Mouse (Mus musculus) midbrain, postnatal 0 days (tissue): ENCODE results near the gene Aph1c. TPM values are rescaled to one million over a fixed set of nuclear protein-coding genes. Genes with fewer than 3 reads are reported as not detected.
A peak's percentile ranks its signal among the peaks of the same experiment; 100 is the strongest.

ENCODE experiments used
- ATAC-seq: fragments of 200-750 bp; cut with Nextera tagmentation; 2 replicates; pipeline ENCODE4 v1.8.0; 2017; ENCODE audit warnings: moderate number of reproducible peaks, mild to moderate bottlenecking, moderate TSS enrichment, moderate library complexity; ENCODE audit not compliant: low FRiP score
- DNase-seq: peaks from one replicate; pipeline ENCODE4 v3.0.0-alpha.2; 2015; ENCODE audit warnings: low spot score
- H3K27ac ChIP-seq: fragments of 300-500 bp; sonication (generic); 2 replicates; pipeline ENCODE4 v1.5.1; 2014; ENCODE audit warnings: low read depth, mild to moderate bottlenecking, low read length, mixed read lengths
- H3K27me3 ChIP-seq: fragments of 300-500 bp; sonication (generic); 2 replicates; pipeline ENCODE4 v1.6.1; 2014; ENCODE audit warnings: low read length, control low read depth, mixed read lengths; ENCODE audit not compliant: insufficient read depth
- H3K36me3 ChIP-seq: fragments of 300-500 bp; sonication (generic); 2 replicates; pipeline ENCODE4 v1.6.1; 2014; ENCODE audit warnings: low read length, control low read depth, mixed read lengths; ENCODE audit not compliant: insufficient read depth
- H3K4me1 ChIP-seq: fragments of 300-500 bp; sonication (generic); 2 replicates; pipeline ENCODE4 v1.6.1; 2014; ENCODE audit warnings: mild to moderate bottlenecking, control low read depth, antibody characterized with exemption, low read length, mixed read lengths; ENCODE audit not compliant: insufficient read depth
- H3K4me2 ChIP-seq: fragments of 300-500 bp; sonication (generic); 2 replicates; pipeline ENCODE4 v1.6.1; 2014; ENCODE audit warnings: low read depth, mild to moderate bottlenecking, low read length, mixed read lengths; ENCODE audit not compliant: poor library complexity, severe bottlenecking
- H3K4me3 ChIP-seq: fragments of 300-500 bp; sonication (generic); 2 replicates; pipeline ENCODE4 v1.5.1; 2014; ENCODE audit warnings: low read depth, mild to moderate bottlenecking, low read length, moderate library complexity
- H3K9ac ChIP-seq: fragments of 300-500 bp; sonication (generic); replicated peaks from 2 replicates; pipeline ENCODE4 v1.6.1; 2014; ENCODE audit warnings: mild to moderate bottlenecking, low read length, moderate library complexity, mixed read lengths; ENCODE audit not compliant: poor library complexity, severe bottlenecking
- H3K9me3 ChIP-seq: fragments of 300-500 bp; sonication (generic); 2 replicates; pipeline ENCODE4 v1.6.1; 2016; ENCODE audit warnings: low read length, control low read depth
- CTCF ChIP-seq: IDR thresholded peaks from 2 replicates; pipeline ENCODE4 v1.5.1; 2016; ENCODE audit warnings: antibody characterized with exemption, mild to moderate bottlenecking
- WGBS: fragments of 180-500 bp; shearing (Covaris S2); extraction: QIAGEN DNeasy Blood & Tissue Kit; methylation state at CpG from one replicate; pipeline ENCODE4 v1.1.7; 2014; 5-methylcytosine and 5-hydroxymethylcytosine counted together
- polyA plus RNA-seq: library from polyadenylated mRNA; unstranded; fragments of >200 nt; fragmentation: Nextera tagmentation; extraction: Ambion mirVana; gene quantifications from 2 replicates; pipeline ENCODE4 v1.2.1, GENCODE M21; 2015
- total RNA-seq: library from RNA; depleted of rRNA; stranded (reverse); fragments of >200 nt; gene quantifications from 2 replicates; pipeline ENCODE4 v1.2.3, GENCODE M21; 2014

The Aph1c gene
- total and polyA plus RNA-seq, 2 experiments from 2014 or later = 1.3 to 3.4 TPM

DNA sequence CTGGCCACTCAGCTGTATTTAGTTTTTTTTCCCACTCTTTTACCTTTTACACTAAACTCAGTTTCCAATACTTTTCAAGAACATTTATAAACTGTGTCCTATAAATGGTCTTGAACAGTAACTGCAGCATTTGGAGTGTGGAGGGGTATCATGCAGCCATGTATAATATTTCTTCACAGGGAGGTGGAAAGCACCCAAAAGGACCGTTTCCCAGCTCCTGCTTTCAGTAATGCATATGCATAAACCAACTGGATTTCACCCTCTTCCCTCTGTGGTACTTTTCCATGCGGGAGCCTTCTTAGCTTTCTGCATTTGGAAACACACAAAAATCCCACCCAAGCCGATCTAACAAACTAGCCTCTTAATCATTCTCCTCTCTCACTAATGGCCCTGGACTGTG is 30.2 kb upstream of the Aph1c start:
- no peak overlapping the region for H3K4me3 ChIP-seq
- no peaks in the 10 kb centered on the region for H3K9me3 ChIP-seq
- WGBS = 65% methylated on average over 3 of the region's 3 CpGs
- TF ChIP-seq CTCF = no peak
- H3K4me2 ChIP-seq = no peak overlapping the region
- no peak for ATAC-seq
- peaks cover 10% of the 10 kb centered on the region for H3K36me3 ChIP-seq
- no peak overlapping the region for H3K9ac ChIP-seq
- H3K4me1 ChIP-seq = no peaks in the 10 kb centered on the region
- no peak overlapping the region for H3K27ac ChIP-seq
- no peaks in the 10 kb centered on the region for H3K27me3 ChIP-seq
- no peak for DNase-seq

- TF ChIP-seq CTCF = no peak
- 34% methylated on average over 3 of the region's 3 CpGs for WGBS
- DNase-seq (no peak), ATAC-seq (no peak)
- H3K27me3 ChIP-seq = no peaks in the 10 kb centered on the region
- no peaks in the 10 kb centered on the region for H3K4me1 ChIP-seq
- H3K4me2 ChIP-seq = no peak overlapping the region
- H3K27ac ChIP-seq = no peak overlapping the region
- H3K9me3 ChIP-seq = no peaks in the 10 kb centered on the region
- H3K4me3 ChIP-seq = no peak overlapping the region
- peaks cover 15% of the 10 kb centered on the region for H3K36me3 ChIP-seq
- H3K9ac ChIP-seq = no peak overlapping the region
These were observed 28.9 kb upstream of the Aph1c start for GRCm38 (mm10) chr9:66863456-66863855.

DNA sequence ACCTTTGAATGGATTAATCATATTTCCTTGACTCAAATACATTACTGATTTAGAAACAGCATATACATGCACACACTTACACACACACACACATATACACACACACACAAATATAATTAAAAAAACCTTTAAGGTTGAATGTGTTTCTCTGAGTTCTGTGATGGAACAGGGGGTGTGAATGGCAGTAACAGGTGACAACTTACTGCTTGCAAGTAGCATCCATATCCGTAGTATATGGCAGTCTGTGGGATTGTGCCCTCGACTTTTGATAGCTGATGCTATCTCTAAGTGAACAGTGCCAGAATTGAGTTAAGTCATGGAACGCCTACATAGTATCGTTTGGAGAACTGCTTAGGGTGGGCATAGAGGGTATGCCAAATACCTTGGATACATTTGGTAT is 27.7 kb upstream of the Aph1c start:
- Histone ChIP-seq H3K27ac (no peak overlapping the region), H3K4me3 (no peak overlapping the region), H3K9ac (no peak overlapping the region), H3K36me3 (peaks cover 15% of the 10 kb centered on the region), H3K4me2 (no peak overlapping the region), H3K4me1 (no peaks in the 10 kb centered on the region), H3K27me3 (no peaks in the 10 kb centered on the region), H3K9me3 (no peaks in the 10 kb centered on the region)
- WGBS = 92% methylated on average over 4 of the region's 4 CpGs
- DNase-seq (no peak), ATAC-seq (no peak)
- TF ChIP-seq CTCF = no peak

GRCm38 (mm10) chr9:66861104-66861767 is 26.7 kb upstream of the Aph1c start:
- DNase-seq (peak; percentile 32), ATAC-seq (no peak)
- Histone ChIP-seq H3K9ac (no peak overlapping the region), H3K4me1 (no peaks in the 10 kb centered on the region), H3K4me3 (no peak overlapping the region), H3K27me3 (no peaks in the 10 kb centered on the region), H3K9me3 (no peaks in the 10 kb centered on the region), H3K36me3 (peaks cover 15% of the 10 kb centered on the region), H3K4me2 (no peak overlapping the region), H3K27ac (peak overlapping the region; percentile 18; the same call in 1 of the 2 replicates)
- whole genome bisulfite sequencing = 66% methylated on average over 5 of the region's 5 CpGs
- no peak for TF ChIP-seq CTCF

- Histone ChIP-seq H3K4me2 (no peak overlapping the region), H3K4me1 (no peaks in the 10 kb centered on the region), H3K4me3 (no peak overlapping the region), H3K27me3 (no peaks in the 10 kb centered on the region), H3K36me3 (peaks cover 15% of the 10 kb centered on the region), H3K9me3 (no peaks in the 10 kb centered on the region), H3K9ac (no peak overlapping the region), H3K27ac (no peak overlapping the region)
- no peak for ATAC-seq
- TF ChIP-seq CTCF = no peak
- no peak for DNase-seq
- 95% methylated on average over 5 of the region's 5 CpGs for WGBS
These were observed 25.0 kb upstream of the Aph1c start for GRCm38 (mm10) chr9:66859523-66859922.

DNA sequence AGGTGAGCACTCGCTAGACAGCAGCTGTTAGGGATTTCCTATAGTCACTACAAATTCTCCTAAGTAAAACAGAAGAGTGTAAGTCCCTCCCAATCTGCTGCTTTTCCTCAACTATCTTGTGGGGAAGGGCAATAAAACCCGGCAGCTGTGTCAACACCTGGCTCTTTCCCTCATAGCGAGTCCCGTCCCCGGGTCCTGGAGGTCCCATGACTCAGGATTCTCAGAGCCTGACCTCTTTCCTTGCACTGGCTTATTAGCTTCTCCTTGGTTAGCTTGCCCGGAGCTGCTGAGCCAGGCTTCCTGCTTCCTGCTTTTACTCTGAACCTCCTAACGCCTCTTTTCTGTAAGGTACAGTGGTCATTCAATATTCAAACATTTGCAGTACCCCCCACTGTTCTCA is 21.3 kb upstream of the Aph1c start:
- no peak for DNase-seq

More for the DNA sequence above, 21.3 kb upstream of the Aph1c start:
- Histone ChIP-seq H3K36me3 (peaks cover 9% of the 10 kb centered on the region; the same call in 1 of the 2 replicates), H3K4me2 (no peak overlapping the region), H3K27ac (no peak overlapping the region), H3K4me1 (no peaks in the 10 kb centered on the region), H3K9me3 (no peaks in the 10 kb centered on the region), H3K27me3 (no peaks in the 10 kb centered on the region), H3K4me3 (no peak overlapping the region), H3K9ac (no peak overlapping the region)
- 83% methylated on average over 7 of the region's 7 CpGs for WGBS
- no peak for ATAC-seq
- no peak for TF ChIP-seq CTCF
